Mouse (Mus musculus) kidney, postnatal 0 days (tissue): ENCODE results near the gene Selenom. TPM values are rescaled to one million over a fixed set of nuclear protein-coding genes. Genes with fewer than 3 reads are reported as not detected.

ENCODE experiments used
- ATAC-seq: fragments of 200-750 bp; cut with Nextera tagmentation; replicated peaks from 2 replicates; pipeline ENCODE4 v1.8.0; 2017; ENCODE audit warnings: low read depth, moderate number of reproducible peaks, moderate TSS enrichment, moderate library complexity; ENCODE audit not compliant: low FRiP score
- DNase-seq: peaks from one replicate; pipeline ENCODE4 v3.0.0-alpha.2; 2016; ENCODE audit warnings: low spot score
- H3K27ac ChIP-seq: fragments of 300-500 bp; sonication (generic); 2 replicates; pipeline ENCODE4 v1.5.1; 2014; ENCODE audit warnings: mild to moderate bottlenecking
- H3K27me3 ChIP-seq: fragments of 300-500 bp; sonication (generic); 2 replicates; pipeline ENCODE4 v1.6.1; 2014; ENCODE audit warnings: low read length, mixed read lengths; ENCODE audit not compliant: insufficient read depth
- H3K36me3 ChIP-seq: fragments of 300-500 bp; sonication (generic); 2 replicates; pipeline ENCODE4 v1.6.1; 2014; ENCODE audit warnings: low read length, mixed read lengths; ENCODE audit not compliant: insufficient read depth
- H3K4me1 ChIP-seq: fragments of 300-500 bp; sonication (generic); replicated peaks from 2 replicates; pipeline ENCODE4 v1.6.1; 2014; ENCODE audit warnings: antibody characterized with exemption, low read length, mixed read lengths; ENCODE audit not compliant: insufficient read depth
- H3K4me2 ChIP-seq: fragments of 300-500 bp; sonication (generic); 2 replicates; pipeline ENCODE4 v1.6.1; 2014; ENCODE audit warnings: mild to moderate bottlenecking, low read length, moderate library complexity, mixed read lengths
- H3K4me3 ChIP-seq: fragments of 300-500 bp; sonication (generic); replicated peaks from 2 replicates; pipeline ENCODE4 v1.5.1; 2014; ENCODE audit warnings: low read depth, low read length
- H3K9ac ChIP-seq: fragments of 300-500 bp; sonication (generic); 2 replicates; pipeline ENCODE4 v1.6.1; 2014; ENCODE audit warnings: low read depth, low read length
- H3K9me3 ChIP-seq: fragments of 300-500 bp; sonication (generic); replicated peaks from 2 replicates; pipeline ENCODE4 v1.6.1; 2016; ENCODE audit warnings: low read length, inconsistent platforms, mixed read lengths
- CTCF ChIP-seq: IDR thresholded peaks from 2 replicates; pipeline ENCODE4 v1.5.1; 2016; ENCODE audit warnings: antibody characterized with exemption, low read depth, mild to moderate bottlenecking, moderate library complexity
- WGBS: fragments of 180-500 bp; shearing (Covaris S2); extraction: QIAGEN DNeasy Blood & Tissue Kit; methylation state at CpG from one replicate; pipeline ENCODE4 v1.1.7; 2014; 5-methylcytosine and 5-hydroxymethylcytosine counted together
- polyA plus RNA-seq: library from polyadenylated mRNA; unstranded; fragments of >200 nt; fragmentation: Nextera tagmentation; extraction: Ambion mirVana; gene quantifications from 2 replicates; pipeline ENCODE4 v1.2.1, GENCODE M21; 2015

Selenom gene
- polyA plus RNA-seq, 1 experiment from 2014 or later = 124 TPM

GRCm38 (mm10) chr11:3517846-3518732, 3.6 kb downstream of the Selenom start:
- no peak overlapping the region for H3K4me3 ChIP-seq

GRCm38 (mm10) chr11:3519051-3519726, 4.7 kb downstream of the Selenom start:
- WGBS = 71% methylated on average over 4 of the region's 4 CpGs
- Histone ChIP-seq H3K4me2 (no peak overlapping the region), H3K27ac (no peak overlapping the region), H3K9me3 (no peaks in the 10 kb centered on the region), H3K4me3 (no peak overlapping the region), H3K9ac (no peak overlapping the region), H3K27me3 (no peaks in the 10 kb centered on the region), H3K36me3 (peaks cover 49% of the 10 kb centered on the region), H3K4me1 (peaks cover 16% of the 10 kb centered on the region)
- TF ChIP-seq CTCF = no peak
- no peak for DNase-seq
- ATAC-seq = no peak

More at GRCm38 (mm10) chr11:3517846-3518732, 3.6 kb downstream of the Selenom start:
- no peaks in the 10 kb centered on the region for H3K9me3 ChIP-seq
- peak overlapping the region; percentile 70 for H3K4me2 ChIP-seq
- no peak for DNase-seq
- H3K27ac ChIP-seq = no peak overlapping the region
- H3K36me3 ChIP-seq = peaks cover 38% of the 10 kb centered on the region
- peaks cover 16% of the 10 kb centered on the region for H3K4me1 ChIP-seq
- 44% methylated on average over 13 of the region's 13 CpGs for WGBS
- no peak for TF ChIP-seq CTCF
- no peak for ATAC-seq
- H3K27me3 ChIP-seq = no peaks in the 10 kb centered on the region
- H3K9ac ChIP-seq = peak overlapping the region; percentile 25; the same call in 1 of the 2 replicates

DNA sequence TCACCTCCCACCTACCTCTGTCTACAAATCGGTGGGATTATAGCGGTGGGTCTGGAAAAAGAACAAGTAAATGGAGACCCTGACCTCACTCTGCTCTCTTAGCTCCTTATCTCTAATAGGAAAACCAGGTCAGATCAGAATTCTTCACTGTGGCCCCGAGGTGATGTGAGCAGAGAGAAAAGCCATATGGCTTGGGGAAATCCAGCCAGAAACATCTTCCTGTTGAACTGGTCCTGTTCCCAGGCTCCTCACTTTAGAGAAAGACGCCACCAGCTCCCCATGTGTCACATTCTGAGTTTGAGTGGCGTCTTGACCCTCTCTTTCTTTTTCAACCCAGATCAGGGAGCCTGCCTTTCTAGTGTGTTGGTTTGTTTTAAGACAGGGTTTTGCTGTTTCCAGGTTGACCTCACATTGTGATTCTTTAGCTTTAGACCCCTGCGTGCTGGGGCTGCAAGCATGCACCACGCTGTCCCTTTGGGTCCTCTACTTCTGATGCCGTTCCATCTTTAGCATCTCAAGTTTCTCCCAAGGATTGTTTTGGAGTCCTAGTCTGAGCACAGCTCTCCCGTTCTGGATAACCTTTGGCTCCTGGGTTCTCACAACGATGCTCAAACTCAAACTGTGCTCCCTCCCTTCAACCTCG, 5.4 kb downstream of the Selenom start:
- Histone ChIP-seq H3K4me3 (no peak overlapping the region), H3K9me3 (no peaks in the 10 kb centered on the region), H3K4me2 (no peak overlapping the region), H3K4me1 (peaks cover 16% of the 10 kb centered on the region), H3K9ac (no peak overlapping the region), H3K27me3 (no peaks in the 10 kb centered on the region), H3K36me3 (peaks cover 56% of the 10 kb centered on the region), H3K27ac (no peak overlapping the region)
- ATAC-seq (no peak), DNase-seq (no peak)
- TF ChIP-seq CTCF = no peak
- 69% methylated on average over 11 of the region's 11 CpGs for WGBS

- DNase-seq (no peak), ATAC-seq (no peak)
- H3K27me3 ChIP-seq = no peaks in the 10 kb centered on the region
- H3K27ac ChIP-seq = no peak overlapping the region
- H3K9me3 ChIP-seq = no peaks in the 10 kb centered on the region
- 50% methylated on average over 14 of the region's 14 CpGs for WGBS
- no peak overlapping the region for H3K4me2 ChIP-seq
- no peak overlapping the region for H3K9ac ChIP-seq
- H3K4me3 ChIP-seq = no peak overlapping the region
- no peak for TF ChIP-seq CTCF
- H3K36me3 ChIP-seq = peaks cover 65% of the 10 kb centered on the region
- H3K4me1 ChIP-seq = peaks cover 16% of the 10 kb centered on the region
Observed at GRCm38 (mm10) chr11:3520919-3521318, 6.4 kb downstream of the Selenom start.

DNA sequence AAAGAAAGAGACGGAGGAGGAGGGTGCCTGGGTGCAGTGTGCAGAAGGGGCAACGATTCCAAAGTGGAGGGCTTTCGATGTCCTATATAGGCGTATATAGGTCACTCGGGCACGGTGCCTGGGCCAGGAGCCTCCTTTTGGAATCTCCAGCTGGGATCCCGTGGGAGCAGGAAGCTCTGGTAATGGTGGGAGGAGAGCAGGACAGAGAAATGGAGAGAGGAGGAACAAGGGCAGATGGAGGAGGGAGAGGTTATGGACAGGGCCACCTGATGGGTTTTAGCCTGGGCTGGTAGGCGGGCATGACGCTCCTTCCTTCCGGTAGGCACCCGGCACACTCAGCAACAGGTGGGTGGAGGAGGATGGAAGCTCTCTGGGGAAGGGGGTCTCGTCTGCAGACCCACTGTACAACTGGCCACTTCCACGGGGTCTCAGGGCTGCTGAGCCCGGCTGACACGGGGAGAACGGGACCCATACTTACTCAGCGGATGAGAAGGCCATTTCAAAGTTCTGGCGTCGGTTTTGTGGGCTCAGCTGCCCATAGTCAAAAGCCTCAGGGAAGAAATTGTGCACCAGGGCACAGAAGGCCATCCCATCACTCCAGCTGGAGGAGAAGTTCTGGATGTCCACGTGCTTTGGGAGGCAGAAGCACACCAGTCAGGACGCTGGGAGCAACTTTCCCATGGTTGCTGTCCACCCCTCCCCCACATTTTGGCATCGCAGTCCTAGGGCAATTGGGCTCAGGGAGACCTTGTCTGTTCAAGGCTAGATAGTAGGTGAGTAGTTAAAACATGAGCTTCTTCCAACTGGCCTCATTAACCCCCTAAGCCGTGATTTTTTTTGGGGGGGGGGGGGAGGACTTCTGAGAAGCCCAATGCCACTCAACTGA, 7.1 kb downstream of the Selenom start:
- 74% methylated on average over 23 of the region's 23 CpGs for WGBS
- H3K36me3 ChIP-seq = peaks cover 72% of the 10 kb centered on the region
- no peak overlapping the region for H3K9ac ChIP-seq
- no peaks in the 10 kb centered on the region for H3K27me3 ChIP-seq
- ATAC-seq = no peak
- DNase-seq = no peak
- H3K4me2 ChIP-seq = no peak overlapping the region
- H3K4me1 ChIP-seq = peaks cover 15% of the 10 kb centered on the region
- no peak overlapping the region for H3K27ac ChIP-seq
- TF ChIP-seq CTCF = no peak
- no peak overlapping the region for H3K4me3 ChIP-seq
- no peaks in the 10 kb centered on the region for H3K9me3 ChIP-seq
